Mouse (Mus musculus) hindbrain, embryonic 13.5 days (tissue): ENCODE measurements around the gene Bcl2a1b. TPM values are rescaled to one million over a fixed set of nuclear protein-coding genes. Genes with fewer than 3 reads are reported as not detected.

Experiments used
- polyA plus RNA-seq: library from polyadenylated mRNA; unstranded; fragments of >200 nt; fragmentation: Nextera tagmentation; extraction: Ambion mirVana; gene quantifications from 2 replicates; pipeline ENCODE4 v1.2.1, GENCODE M21; 2015

The Bcl2a1b gene
- polyA plus RNA-seq, 1 experiment from 2014 or later = 1.8 TPM

Other genes with a start within 250 kb of the Bcl2a1b start
- gene Bcl2a1a, start 242.3 kb upstream of the Bcl2a1b start, polyA plus RNA-seq = not detected in 2 replicates
- gene Trim43b, start 106.4 kb upstream of the Bcl2a1b start, polyA plus RNA-seq = not detected in 2 replicates
- gene Gm29094, start 170 bp downstream of the Bcl2a1b start, polyA plus RNA-seq = not detected in 2 replicates
- gene Mthfs, start 11.5 kb downstream of the Bcl2a1b start, polyA plus RNA-seq = 14.9 and 15.2 TPM in 2 replicates